Mouse (Mus musculus): ENCODE data around the gene Atp1a4.

Gene Atp1a4

DNA sequence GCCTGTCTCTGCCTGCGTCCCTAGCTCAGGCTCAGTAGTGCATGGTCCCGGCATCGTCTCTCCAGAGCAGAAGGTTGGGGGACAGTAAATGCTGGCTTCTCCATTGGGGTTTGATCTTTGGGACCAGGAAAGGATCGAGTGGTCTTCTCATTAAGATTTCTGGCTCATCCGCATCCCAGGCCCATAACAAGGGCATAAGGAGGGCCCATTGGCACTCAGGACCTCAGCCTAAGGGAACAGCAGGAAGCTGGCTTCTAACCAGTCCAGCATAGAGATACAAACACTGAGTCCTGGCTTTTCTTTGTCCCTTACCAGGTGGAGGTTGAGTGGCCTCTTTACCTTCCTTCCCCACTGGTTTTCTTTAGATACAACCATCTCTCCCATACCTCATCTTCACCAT lies 60.4 kb downstream of the Atp1a4 start:
- DNase-seq (ENCODE audit: low spot score in 2 of 2), result no peak

GRCm38 (mm10) chr1:172197146-172197545 lies 61.1 kb downstream of the Atp1a4 start:
- no peak for DNase-seq (ENCODE audit: low spot score in 2 of 2)

DNA sequence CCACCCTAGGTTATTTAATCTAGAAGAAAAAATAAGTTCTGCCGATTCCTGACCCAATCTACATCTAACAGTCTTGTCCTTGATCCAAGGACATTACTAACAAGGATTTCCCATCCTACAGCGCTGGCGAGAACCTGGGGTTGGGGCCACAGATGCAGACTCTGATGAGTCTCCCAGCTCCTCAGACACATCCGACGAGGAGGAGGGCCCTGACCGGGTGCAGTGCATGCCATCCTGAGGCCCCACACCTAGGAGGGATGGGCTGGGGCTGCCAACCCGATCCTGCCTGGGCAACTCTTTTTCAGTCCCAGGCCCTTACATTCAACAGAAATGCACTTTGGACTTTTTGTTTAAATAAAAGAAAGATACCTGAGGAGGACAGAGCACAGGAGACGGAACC lies 63.8 kb downstream of the Atp1a4 start:
- DNase-seq (ENCODE audit: low spot score in 2 of 2), result no peak

DNA sequence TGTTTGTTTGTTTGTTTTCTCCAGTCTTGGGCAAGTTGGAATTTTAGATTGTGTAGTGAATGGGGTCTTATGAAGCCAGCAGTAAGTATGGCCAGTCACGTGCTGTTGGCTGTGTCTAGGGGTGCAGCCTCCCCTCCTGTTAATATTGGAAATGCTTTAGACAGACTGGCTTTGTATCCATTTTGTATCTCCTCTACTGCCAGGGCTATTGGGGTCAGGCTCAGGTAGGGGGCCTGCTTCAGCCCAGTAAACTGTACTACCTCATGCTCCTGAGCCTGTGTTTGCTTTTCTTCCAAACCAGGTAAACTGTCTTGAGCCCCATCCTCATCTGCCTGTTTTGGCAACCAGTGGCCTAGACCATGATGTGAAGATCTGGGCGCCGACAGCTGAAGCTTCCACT lies 66.0 kb downstream of the Atp1a4 start:
- no peak for DNase-seq (ENCODE audit: low spot score in 2 of 2)

DNA sequence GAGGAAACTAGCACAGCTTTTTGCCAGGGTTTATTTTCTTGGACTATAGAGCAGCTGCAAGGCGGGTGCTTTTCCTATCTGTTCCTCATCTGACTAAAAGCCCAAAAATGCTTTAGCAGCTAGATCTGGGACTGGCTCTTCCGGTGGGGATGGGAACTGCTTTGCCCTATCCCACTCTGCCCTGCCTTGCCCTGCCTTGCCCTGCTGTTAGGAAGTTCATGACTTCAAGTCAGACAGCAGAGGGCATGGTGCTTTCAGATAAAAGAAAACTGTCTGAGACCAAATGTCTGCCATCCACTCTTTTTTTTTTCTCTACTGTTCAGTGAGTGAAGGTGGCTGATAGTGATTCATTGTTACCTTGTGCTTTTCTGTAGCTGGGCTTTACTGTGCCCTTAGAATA lies 66.6 kb downstream of the Atp1a4 start:
- DNase-seq (ENCODE audit: low spot score in 2 of 2), result no peak

DNA sequence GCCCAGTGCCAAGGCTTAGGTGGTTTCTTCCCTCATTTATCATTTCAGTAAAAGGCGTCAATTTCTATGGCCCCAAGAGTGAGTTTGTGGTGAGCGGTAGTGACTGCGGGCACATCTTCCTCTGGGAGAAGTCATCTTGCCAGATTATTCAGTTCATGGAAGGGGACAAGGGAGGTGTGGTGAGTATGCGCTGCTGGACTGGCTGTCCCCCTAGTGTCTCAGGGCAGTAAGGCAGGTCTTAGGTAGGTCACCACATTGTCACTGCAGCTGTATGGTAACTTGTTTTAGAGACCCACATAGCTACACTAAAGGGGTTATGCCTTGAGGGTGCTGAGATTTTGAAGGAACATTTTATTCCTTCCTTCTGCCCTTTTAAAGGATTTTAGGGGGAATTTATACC lies 69.3 kb downstream of the Atp1a4 start:
- DNase-seq (ENCODE audit: low spot score in 2 of 2), result no peak

GRCm38 (mm10) chr1:172186401-172187289 lies 71.6 kb downstream of the Atp1a4 start:
- no peak for DNase-seq (ENCODE audit: low spot score in 2 of 2)

DNA sequence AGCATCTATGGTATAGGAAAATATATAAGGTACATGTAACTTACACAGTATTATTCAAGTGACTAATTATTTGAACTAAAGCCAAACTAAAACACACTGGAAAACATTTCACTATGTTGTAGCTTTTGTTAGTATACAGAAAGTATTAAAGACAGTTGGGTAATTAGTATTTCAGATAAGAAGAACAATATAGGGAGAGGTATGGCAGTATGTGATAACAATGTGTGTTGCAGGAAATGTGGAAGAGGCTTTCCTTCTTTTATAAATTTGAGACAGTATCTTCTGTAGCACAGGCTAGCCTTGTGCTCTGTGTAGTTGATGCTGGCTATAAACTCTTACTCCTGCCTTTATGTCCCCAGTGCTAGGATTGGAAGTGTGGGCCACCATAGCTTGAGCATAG lies 74.3 kb downstream of the Atp1a4 start:
- DNase-seq (ENCODE audit: low spot score in 2 of 2), result no peak

DNA sequence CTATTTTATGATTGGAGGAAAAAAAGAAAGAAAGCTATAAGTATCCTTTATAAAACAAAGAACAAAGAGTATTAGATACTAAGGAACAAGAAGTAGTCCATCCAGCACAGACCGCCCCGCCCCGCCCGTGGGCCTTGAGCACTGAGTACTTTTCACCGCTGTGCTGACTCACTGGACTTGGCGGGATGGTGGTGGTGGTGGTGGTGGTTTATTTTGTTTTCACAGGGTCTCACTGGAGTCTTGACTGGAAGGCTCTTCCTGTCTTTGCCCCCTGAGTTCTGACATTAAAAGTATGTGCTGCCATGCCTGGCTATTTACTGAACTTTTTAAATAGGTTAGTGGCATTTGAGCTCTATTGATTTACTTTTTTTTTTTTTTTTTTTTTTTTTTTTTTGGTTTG lies 75.2 kb downstream of the Atp1a4 start:
- DNase-seq (ENCODE audit: low spot score in 2 of 2), result no peak

- DNase-seq (ENCODE audit: low spot score in 2 of 2), result no peak
Observed at GRCm38 (mm10) chr1:172181777-172182176, 76.4 kb downstream of the Atp1a4 start.

- no peak for DNase-seq (ENCODE audit: low spot score in 2 of 2)
Observed at GRCm38 (mm10) chr1:172180881-172181280, 77.3 kb downstream of the Atp1a4 start.

DNA sequence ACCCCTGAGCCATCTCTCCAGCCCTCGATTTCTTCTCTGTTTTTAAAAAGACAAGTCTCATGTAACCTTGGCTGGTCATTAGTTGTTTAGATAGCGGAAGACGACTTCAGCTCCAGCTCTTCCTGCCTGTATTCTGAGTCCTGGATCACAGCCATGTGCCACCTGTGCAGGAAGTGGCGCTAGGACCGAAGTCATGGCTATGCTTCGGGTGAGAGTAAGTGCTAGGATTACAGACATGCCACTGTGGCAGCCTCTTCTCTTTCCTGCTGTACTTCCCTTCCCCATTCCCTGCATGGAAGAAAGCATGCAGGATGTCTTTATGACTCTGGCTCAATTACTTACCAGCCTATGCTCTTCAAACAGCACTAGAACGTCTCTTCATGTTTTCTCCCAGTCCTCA lies 79.1 kb downstream of the Atp1a4 start:
- no peak for DNase-seq (ENCODE audit: low spot score in 2 of 2)

DNA sequence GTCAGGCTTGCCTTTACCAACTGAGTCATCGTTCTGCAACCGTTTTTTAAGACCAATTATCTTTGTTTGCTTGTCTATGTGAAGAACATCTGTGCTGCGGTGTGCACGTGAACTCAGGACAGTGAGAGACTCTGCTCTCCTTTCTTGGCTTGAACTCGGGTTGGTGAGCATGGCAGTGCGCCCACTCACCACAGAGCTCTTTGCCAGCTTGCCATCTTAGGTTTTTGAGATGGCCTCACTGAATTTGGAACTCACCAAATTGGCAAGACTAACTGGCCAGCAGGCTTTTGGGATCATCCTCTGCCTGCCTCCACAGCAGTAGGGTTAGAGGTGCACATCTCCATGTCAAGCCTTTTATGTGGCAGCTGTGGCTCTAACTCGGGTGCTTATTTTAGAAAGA lies 80.4 kb downstream of the Atp1a4 start:
- no peak for DNase-seq (ENCODE audit: low spot score in 2 of 2)

Data from spleen, postnatal 4 days (tissue).